Mouse (Mus musculus): ENCODE data around the gene Satb1. TPM values are rescaled to one million over a fixed set of nuclear protein-coding genes. Genes with fewer than 3 reads are reported as not detected.

The Satb1 gene
- total RNA-seq, 2 experiments from 2014 or later: 66.4 to 68.8 TPM

GRCm38 (mm10) chr17:51827922-51828410 lies 5.1 kb downstream of the Satb1 start:
- no peak for DNase-seq (ENCODE audit: low spot score in 2 of 2)

DNA sequence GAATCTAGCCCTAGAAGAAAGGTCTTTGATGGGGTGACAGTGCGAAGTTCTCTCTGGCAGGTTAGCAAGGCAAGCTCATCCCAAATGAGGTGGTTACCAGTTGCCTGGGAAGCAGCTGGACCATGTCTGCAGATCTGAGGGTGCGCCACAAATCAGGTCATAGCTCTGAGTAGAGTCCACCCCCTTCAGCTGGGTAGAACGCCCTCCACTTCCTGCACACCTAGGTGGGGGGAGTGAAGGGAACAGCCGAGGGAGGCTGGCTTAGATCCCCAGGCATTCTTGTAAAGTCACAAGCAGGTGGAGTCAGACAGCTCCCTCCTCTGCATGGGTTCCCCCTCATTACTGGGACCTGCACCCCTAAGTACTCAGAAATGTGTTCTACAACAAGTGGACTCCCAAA lies 6.6 kb downstream of the Satb1 start:
- no peak for DNase-seq (ENCODE audit: low spot score in 2 of 2)

GRCm38 (mm10) chr17:51814301-51814700 lies 18.8 kb downstream of the Satb1 start:
- DNase-seq (ENCODE audit: low spot score in 2 of 2): no peak

DNA sequence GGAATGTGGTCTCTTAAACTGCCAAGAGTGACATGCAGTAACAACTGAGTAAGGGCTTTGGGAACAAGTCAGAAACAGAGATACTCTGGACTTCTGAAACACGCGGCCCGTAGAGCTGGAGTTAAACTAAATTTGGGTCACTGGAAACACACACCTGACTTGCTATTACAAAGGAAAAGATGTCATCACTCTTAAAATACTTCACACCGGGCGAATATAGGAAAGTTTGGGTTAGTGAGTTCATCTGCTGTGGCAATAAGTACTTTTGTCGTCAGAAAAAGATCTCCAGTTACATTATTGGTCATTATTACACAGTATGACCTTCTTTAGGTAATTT lies 19.3 kb downstream of the Satb1 start:
- DNase-seq (ENCODE audit: low spot score in 2 of 2): no peak

DNA sequence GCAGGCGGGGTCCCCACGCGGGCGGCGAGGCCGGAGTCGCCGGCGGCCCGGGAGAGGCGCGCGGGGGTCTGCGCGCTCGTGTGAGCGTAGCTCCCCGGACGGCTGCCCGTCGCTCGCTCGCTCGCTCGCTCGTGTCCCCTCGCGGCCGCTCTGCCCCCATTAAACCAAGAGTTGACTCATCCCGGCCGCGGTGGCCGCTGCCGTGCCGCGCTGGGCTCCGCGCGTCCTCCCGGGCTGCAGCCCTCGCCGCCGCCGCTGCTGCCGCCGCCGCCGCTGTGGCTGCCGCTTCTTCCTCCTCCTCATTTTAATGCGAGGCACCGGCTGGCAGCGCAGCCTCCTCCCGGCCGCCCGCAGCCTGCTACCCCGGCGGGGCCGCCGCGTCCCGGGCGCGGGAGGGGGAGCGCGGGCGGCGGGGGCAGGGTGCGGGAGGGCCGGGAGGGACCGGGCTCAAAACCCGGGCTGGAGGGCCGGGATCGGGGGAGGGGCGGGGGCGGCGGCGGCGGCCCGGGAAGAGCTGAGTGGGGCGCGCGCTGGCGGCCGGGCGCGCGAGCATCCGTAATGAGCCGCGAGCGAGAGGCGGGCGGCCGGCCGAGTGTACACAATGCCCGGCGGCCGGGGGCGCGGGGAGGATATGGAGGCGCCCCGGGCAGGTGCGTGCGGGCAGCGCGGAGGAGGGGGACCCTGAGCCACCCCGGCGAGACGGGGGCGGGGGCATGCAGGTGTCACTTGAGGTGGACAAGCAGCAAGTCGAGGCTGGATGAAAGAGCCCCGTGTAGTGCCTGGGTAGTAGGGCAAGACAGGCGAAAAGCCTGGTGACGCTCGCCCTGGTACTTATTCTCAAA lies 19.9 kb downstream of the Satb1 start:
- DNase-seq (ENCODE audit: low spot score in 2 of 2): peak; percentile 49 to 64

DNA sequence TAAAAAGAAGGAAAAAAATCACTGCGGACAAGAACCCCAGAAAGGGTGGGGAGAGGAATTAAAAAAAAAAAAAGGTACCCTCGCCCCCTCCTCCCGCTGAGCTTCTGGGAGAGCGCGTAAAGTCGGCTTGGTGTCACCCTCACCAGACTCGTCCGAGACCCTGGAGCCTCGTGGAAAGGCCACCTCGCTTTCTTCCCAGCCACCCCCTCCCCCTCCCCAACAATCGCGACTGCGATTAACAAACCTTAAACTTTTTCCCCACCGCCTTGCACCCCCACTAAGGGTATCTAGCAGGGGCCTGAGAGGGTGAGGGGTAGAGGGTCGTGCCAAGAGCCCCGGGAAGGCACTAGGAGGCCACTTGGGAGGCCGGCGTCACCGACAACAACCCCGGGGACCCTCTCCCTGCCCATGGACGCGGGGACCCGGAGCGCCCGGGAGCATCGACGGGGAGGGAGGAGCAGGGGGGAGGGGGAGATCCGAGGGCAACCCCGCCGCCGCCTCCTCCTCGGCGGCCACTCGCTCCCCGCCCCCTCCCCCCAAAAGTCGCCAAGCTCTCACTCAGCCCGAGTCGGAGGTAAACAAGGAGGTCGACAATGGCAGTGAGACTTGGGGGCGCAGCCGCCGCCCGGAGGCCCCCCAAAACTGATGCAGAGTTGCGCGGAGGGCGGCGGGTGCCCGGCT lies 20.7 kb downstream of the Satb1 start:
- peak in 1 of 2 experiments; percentile 18 for DNase-seq (ENCODE audit: low spot score in 2 of 2)

- no peak for DNase-seq (ENCODE audit: low spot score in 2 of 2)
Observed at GRCm38 (mm10) chr17:51811911-51812260, 21.2 kb downstream of the Satb1 start.

DNA sequence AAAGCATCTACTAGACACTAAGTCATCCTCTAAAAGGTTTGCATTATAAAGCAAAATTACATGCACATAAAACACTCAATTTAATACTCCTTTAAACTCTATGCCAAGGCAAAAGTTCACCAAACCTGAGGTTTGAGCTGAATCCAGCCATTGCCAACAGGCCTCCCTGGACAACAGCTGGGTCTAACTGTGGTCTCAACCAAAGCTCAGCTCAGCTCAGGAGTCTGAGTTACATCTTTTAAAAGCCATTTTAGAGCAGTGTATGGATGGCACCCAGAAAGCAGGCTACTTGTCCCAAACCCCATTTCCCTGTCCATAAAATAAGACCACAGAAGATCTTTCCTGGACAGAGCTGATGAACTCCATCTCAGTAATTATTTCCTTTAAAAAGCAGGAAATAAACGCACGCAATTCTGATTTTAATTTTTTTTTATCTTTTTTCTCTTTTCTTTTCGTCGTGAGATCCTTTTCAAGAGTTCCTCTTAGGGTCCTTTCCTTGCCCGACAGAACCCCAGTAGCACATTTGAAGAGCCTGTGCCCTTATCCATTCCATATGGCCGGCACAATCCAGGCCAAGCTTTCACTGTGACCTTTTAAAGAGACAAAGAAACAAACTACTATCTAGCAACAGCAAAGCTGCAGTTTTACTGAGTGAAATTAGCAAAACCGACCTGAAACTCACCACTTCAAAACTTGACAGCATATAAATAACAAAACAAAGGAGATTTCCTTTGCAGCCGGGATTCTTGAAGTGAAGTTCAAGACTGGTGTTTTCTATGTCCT lies 21.8 kb downstream of the Satb1 start:
- DNase-seq (ENCODE audit: low spot score in 2 of 2): peak in 1 of 2 experiments; percentile 38

GRCm38 (mm10) chr17:51807429-51807828 lies 25.7 kb downstream of the Satb1 start:
- DNase-seq (ENCODE audit: low spot score in 2 of 2): no peak

GRCm38 (mm10) chr17:51806124-51806960 lies 26.7 kb downstream of the Satb1 start:
- DNase-seq (ENCODE audit: low spot score in 2 of 2): no peak

GRCm38 (mm10) chr17:51800208-51800607 lies 32.9 kb downstream of the Satb1 start:
- DNase-seq (ENCODE audit: low spot score in 2 of 2): no peak

DNA sequence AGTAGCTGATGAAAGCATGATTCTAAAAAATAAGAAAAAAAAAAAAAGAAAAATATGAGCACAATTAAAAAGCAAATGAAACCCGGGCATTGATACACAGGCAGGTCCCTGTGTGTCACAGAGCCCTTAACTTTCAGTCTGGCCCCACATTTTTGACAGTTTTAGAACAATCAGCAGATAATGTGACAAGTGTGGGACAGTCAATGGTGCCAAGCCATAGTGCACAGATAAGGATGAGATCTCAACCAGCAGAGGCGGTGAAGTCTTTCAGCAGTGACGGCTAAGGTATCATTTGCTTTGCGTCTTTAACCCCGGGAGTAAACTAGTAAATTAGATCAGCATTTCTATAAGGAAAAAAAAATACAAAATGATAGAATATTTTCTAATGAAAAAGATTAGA lies 36.6 kb downstream of the Satb1 start:
- DNase-seq (ENCODE audit: low spot score in 2 of 2): no peak

- no peak for DNase-seq (ENCODE audit: low spot score in 2 of 2)
Observed at GRCm38 (mm10) chr17:51791226-51791625, 41.9 kb downstream of the Satb1 start.

DNA sequence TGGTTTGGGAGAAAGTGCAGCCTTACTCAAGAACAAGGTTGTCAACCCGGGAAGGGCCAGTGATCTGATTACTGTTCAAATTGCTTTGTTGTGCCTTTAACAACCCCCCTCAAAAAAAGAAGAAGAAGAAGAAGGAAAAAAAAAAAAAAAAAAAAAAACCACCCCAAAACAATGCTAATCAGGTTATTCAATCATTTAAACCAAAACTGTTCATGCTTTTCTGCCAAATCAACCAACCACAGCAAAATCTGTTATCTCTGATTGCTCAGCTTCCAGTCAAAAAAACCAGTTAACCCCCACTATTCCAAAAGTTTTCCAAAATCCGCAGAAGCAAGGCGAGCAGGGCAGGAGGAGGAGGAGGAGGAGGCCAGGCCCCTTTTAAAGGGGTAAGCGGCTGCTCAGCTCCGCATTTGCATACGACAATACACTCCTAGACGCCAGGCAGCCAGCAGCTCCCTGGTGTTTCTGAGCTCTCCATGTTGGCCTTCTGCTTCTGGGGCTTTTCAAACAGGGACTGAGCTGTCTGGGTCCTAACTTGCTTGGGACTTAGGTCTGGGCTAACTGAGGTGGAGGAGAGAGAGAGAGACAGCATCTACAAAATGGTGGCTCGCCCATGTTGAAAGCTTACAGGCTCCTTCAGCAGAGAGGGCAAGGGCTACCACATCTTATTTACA lies 42.6 kb downstream of the Satb1 start:
- no peak for DNase-seq (ENCODE audit: low spot score in 2 of 2)

- no peak for DNase-seq (ENCODE audit: low spot score in 2 of 2)
Observed at GRCm38 (mm10) chr17:51789777-51790176, 43.3 kb downstream of the Satb1 start.

GRCm38 (mm10) chr17:51789098-51789497 lies 44.0 kb downstream of the Satb1 start:
- no peak for DNase-seq (ENCODE audit: low spot score in 2 of 2)

DNA sequence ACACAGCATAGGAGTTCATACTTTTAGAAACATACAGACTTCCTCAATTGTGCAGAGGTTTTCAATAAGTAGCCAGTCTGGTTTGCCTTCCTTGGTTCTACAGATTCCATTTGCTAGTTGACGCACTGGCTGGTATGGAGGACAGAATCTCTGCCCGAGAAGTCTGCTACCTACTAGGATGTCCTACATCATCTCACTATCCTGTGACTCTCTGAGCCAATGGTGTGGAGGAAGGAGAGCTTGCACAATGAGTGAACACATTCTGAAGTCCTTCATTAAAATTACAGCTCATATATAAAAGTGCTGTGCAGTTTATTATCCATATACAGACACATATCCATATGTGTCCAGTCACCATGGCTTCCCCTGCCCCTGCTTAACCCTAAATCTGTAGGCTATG lies 45.1 kb downstream of the Satb1 start:
- DNase-seq (ENCODE audit: low spot score in 2 of 2): no peak

DNA sequence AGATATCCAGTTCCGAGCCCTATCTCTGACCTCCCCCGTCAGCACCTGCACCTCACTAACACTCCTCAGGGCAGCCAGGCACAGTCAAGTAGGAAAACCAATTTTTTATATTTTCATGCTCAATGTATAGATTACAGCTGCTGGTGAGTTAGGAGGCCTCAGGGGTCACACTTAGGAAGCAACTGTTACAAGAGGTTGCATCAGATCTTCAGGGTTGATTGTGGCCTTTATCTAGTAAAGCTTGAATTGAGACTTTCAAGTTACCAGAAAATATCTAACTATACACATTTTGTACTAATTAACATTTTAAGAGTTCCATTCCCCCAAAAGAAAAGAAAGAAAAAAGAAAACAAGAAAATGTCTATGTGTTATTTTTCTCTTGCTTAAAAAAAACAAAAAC lies 47.0 kb downstream of the Satb1 start:
- no peak for DNase-seq (ENCODE audit: low spot score in 2 of 2)

DNA sequence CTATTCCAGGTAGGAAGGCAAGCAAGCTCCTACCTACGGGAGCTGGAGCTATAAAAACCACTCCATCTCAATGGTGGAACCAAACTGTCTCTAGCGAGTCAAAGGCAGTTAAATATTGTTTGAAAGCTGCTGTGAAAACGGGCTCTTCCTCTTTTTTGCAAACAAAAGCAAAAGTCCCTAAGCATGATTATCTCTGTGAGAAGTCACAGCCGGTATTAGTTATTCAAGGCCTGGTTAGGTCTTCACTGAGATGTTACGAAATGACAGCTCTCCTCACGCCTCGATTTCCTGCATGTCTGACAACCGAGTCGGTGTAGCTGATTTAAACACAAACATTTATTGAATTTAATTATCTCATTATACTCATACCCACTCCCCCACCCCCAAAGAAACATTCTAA lies 48.2 kb downstream of the Satb1 start:
- no peak for DNase-seq (ENCODE audit: low spot score in 2 of 2)

DNA sequence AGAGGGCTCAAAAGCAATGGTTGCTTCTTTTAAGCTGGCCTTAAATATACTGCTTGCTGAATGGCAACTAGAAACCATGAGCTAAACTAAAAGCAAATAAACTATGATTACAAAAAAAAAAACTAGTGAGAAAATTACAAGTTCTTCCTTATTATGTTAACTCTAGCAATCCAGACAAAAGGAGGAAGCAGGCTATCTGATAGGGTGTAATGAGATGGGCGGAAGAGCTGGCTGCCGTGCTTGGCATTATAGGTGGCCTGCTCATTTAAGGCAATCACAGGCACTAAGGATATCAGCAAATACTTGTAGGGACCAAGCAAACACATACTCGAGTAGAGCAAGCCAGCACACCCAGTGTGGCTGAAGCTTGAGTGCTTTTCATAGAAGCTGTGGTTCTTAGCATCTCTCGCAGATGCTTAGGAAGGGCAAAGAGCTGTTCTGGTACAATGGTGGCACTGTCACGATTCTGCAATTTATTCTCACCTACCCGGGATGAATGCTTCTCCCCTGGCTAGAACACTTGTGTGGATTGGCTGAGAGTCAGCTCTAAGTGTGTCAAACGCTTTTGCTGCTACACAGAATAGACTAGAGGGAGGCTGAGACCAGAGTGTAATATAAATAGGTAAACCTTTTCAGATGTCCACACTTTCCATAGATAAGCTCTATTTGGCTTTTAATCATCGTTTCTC lies 49.4 kb downstream of the Satb1 start:
- no peak for DNase-seq (ENCODE audit: low spot score in 2 of 2)
